Mouse (Mus musculus) inflammation-experienced regulatory T-cells, adult 6 months (primary cell): ENCODE measurements around the gene Prdx2. TPM values are rescaled to one million over a fixed set of nuclear protein-coding genes. Genes with fewer than 3 reads are reported as not detected.

ENCODE experiments used
- ATAC-seq: one replicate; pipeline ENCODE4 v1.8.0; 2017
- polyA plus RNA-seq, 3 experiments: library from polyadenylated mRNA; unstranded; fragments of 100-300 nt; shearing (Covaris generic); gene quantifications; one replicate each; pipeline ENCODE4 v1.2.1; 2017

The Prdx2 gene
- polyA plus RNA-seq, 3 experiments from 2014 or later, result 232 to 340 (median 290) TPM

DNA sequence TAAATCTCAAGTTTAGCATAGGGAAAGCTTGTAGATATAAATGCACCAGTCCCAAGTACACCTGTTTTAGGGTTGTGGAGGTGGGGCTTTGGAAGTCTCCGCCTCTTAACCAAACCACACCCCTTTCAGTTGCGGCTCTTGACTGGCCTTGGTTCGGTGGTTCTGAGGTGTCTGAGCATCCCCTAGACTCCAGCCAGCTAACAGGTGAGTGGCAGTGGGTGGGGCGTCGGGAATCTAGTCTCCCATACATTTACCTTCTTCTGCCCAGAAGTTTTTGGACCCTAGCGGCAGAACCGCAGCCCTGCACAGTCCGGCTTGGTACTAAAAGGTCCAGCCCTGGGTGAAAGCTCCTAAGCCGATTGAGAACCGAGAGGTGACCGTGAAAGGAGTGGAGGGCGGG lies 19.6 kb upstream of the Prdx2 start:
- no peak for ATAC-seq

DNA sequence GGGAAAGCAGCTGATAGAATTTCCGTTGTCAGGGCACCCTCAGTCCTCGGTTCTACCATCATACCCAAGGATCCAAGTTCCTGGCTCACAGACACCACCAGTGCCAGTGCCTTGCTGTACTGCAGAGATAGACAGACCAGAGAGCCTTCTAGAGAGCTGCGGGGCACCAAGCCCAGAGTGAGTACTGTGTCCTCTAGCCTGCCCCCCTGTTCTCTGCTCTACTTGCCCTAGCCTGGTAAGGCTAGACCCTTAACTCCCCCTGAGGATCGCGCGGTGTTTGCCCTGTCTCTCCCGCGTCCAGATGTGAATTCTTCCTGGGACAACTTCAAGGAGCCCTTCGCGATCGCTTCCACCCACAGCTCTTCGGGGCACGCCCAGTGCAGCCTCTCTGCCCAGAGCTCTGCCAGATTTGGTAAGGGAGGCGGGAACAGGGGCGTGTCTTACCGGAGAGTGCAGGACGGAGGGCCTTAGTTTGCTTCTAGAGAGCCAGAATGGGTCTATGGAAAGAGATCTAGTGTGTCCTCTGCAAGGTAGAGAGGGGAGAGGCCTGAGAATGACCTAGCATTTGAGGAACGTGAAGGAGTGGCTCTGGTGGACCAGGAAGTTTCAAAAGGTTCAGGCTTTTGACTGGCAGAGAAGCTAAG lies 16.7 kb upstream of the Prdx2 start:
- ATAC-seq, result peak; percentile 38

DNA sequence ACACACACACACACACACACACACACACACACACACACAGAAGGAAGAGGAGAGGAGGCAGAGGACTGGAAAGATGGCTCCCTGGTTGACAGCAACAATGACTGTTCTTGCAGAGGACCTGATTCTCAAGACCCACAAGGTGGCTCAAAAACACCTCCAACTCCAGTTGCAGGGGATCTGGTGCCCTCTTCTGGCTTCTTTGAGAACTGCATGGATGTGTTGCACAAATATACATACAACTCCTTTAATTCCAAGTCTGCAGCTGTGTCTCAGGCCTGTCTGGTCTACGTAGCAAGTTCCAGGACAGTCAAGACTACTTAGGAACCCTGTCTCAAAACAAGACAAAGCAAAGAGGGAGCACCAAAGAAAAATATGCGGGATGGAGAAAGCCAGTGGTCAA lies 12.6 kb upstream of the Prdx2 start:
- ATAC-seq, result no peak

DNA sequence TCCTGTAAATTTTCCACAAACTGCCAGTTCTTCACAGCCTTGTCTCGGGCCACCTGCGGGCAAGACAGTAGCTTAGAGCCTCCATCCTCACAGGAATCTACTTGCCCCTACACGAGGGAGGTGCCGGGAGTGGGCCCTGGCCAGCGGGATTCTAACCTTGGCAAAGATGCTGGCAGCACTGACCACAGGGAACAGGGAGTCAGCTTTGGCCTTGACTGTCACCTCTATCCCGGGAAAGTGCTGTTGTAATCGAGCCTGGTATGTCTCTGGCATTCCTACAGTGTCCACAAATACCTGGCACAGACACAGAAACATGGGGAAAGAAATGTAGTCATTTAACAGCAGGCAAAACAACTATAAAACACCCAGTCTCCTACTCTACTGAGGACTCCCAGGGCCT lies 9.6 kb upstream of the Prdx2 start:
- ATAC-seq, result no peak

GRCm38 (mm10) chr8:84963952-84964351 lies 5.4 kb upstream of the Prdx2 start:
- no peak for ATAC-seq

DNA sequence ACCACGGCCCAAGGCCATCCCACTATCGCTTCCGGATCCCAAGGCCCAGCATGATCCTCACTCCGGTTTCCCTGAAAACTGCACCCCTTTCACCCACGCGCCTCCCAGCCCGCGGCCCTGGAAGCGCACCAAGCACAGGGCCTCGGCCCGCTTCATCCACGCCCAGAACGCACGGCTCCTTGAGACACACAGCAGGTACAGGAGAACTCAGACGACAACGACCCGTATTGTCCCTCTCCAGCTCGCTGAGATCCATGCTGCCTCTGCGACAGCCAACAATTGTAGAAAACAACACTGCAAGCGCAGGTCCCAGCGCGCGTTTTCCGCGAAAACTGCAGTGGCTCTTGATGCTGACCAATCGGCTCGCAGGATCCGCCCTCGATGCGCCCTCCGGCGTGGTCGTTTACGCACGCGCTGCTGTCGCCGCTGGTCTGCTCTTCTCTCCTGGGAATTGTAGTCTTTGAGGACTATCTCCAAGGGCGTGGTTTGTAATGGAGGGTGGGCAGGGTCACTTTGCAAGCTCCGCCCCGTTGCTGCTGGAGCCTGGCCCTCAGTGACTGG lies 3.6 kb upstream of the Prdx2 start:
- peak; percentile 95 for ATAC-seq

- no peak for ATAC-seq
Measured at GRCm38 (mm10) chr8:84966603-84967002, 2.8 kb upstream of the Prdx2 start.

GRCm38 (mm10) chr8:84967532-84968304 lies 1.7 kb upstream of the Prdx2 start:
- ATAC-seq, result no peak

DNA sequence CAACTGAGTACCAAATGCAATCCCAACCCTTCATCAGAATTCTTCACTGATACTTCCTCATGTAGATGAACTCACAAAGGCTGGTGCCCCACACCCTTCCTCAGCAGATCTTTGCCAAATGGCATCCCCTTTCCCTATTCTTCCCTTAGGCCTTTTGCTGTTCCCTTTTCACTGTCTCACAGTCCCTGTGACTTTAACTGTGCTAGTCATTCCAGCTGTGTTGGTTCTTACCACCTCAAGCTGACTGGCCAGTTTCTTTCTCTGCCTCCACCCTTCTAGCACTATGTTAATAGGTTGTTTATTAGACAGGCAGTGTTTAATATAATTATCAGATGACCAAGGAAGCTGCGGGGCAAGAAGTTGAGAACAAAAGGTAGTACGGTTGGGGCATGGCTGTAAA lies 737 bp upstream of the Prdx2 start:
- no peak for ATAC-seq

GRCm38 (mm10) chr8:84970135-84970790 lies 876 bp downstream of the Prdx2 start:
- no peak for ATAC-seq

GRCm38 (mm10) chr8:84970913-84971312 lies 1.5 kb downstream of the Prdx2 start:
- ATAC-seq, result no peak

GRCm38 (mm10) chr8:84973079-84973478 lies 3.7 kb downstream of the Prdx2 start:
- no peak for ATAC-seq

- ATAC-seq, result no peak
Measured at GRCm38 (mm10) chr8:84973803-84974542, 4.6 kb downstream of the Prdx2 start.

GRCm38 (mm10) chr8:84974543-84975142 lies 5.3 kb downstream of the Prdx2 start:
- no peak for ATAC-seq

DNA sequence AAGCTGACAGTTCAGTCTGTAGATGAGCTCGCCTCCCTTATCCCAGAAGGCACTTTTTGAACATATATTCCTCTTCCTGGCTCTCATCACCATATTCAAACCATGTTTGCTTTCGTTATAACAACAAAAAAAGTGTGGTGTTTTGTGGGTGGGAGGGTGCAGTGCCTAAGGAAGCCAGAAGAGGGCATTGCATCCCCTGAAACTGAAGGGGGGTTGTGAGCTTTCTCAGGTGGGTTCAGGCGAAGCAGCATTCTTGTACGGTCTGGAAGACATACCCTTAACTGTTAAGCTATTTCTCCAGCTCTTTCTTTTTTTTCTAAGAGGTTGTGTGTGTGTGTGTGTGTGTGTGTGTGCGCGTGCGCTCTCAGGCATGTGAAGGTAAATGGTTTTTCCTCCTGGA lies 6.0 kb downstream of the Prdx2 start:
- no peak for ATAC-seq

- peak; percentile 51 for ATAC-seq
Measured at GRCm38 (mm10) chr8:84976031-84976762, 6.8 kb downstream of the Prdx2 start.

GRCm38 (mm10) chr8:84976763-84977434 lies 7.5 kb downstream of the Prdx2 start:
- no peak for ATAC-seq

- ATAC-seq, result peak; percentile 3
Measured at GRCm38 (mm10) chr8:84977435-84978247, 8.3 kb downstream of the Prdx2 start.

DNA sequence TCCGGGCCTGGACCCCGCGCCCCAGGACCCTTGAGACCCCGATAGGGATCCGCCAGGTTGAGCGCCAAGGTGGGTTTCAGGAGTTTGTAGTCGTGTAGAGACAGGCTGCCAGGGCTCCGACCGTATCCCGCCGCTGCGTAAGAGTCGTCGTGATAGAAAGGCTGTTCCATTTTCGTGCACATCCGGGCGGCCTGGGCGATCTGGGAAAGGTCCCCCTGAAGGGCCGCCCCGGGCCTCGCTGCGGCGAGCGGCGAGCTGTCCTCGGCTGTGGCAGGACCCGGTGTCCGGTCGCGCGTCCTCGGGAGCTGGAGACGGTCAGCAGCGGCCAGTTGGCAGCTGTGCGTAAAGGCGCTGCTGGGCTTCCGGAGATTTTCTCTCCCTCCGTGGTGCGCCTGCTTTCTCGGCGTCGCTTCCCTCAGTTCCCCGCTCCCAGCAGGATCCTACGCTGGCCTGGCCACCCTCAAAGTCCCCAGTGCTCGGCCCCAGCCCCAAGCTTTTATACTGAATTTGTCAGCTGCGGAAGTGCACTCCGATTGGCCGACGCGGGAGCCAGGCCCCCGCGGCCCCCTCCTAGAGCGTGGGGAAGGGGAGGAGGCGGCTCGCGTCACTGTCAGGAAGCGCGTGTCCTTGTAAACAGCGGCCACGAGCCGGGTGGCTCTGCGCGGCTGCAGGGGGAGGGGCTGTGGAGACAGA lies 9.0 kb downstream of the Prdx2 start, which contains the start of gene Junb:
TSS of gene Junb (minus strand) at position 471 of the 693 bp plus-strand sequence.
- peak; percentile 41 for ATAC-seq
